Mouse (Mus musculus) left cerebral cortex, adult 8-10 months (tissue): ENCODE results near the gene Aspdh. TPM values are rescaled to one million over a fixed set of nuclear protein-coding genes. Genes with fewer than 3 reads are reported as not detected.

Experiments
- DNase-seq, 2 experiments: peaks; one replicate each; pipeline ENCODE4 v3.0.0; 2022; ENCODE audit warnings: low spot score in 2 of 2
- microRNA-seq, 2 experiments: library from miRNA; unstranded; fragments of <30 nt; microRNA quantifications; one replicate each; pipeline ENCODE4 v1.2.0; 2022
- total RNA-seq, 4 experiments: library from RNA; stranded (reverse); gene quantifications; 2 replicates each; pipeline ENCODE4 v1.2.4; 2022

Gene Aspdh
- total RNA-seq, 4 experiments from 2014 or later: 5.2 to 9.7 (median 6.4) TPM

- no peak for DNase-seq
These were observed 32.3 kb downstream of the Aspdh start for GRCm38 (mm10) chr7:44497361-44498055.

GRCm38 (mm10) chr7:44498922-44499321 is 33.7 kb downstream of the Aspdh start:
- no peak for DNase-seq

- DNase-seq: no peak
These were observed 34.9 kb downstream of the Aspdh start for GRCm38 (mm10) chr7:44500046-44500445.

GRCm38 (mm10) chr7:44501563-44502115 is 36.4 kb downstream of the Aspdh start:
- DNase-seq: no peak

- DNase-seq: no peak
These were observed 42.3 kb downstream of the Aspdh start for GRCm38 (mm10) chr7:44507491-44507890.

Small RNAs within 50 kb of the gene (microRNA-seq; reads per million reads assigned to microRNA genes)
- gene Mir7052: 11.9 to 17.2 reads per million in 2 experiments

Other genes with a start within 250 kb of the Aspdh start
- not detected for gene Klk1b5, start 249.4 kb upstream of the Aspdh start, total RNA-seq
- gene Klk1, start 240.0 kb upstream of the Aspdh start, total RNA-seq: not detected
- not detected for gene Gm36864, start 229.2 kb upstream of the Aspdh start, total RNA-seq
- gene 1700028J19Rik, start 218.7 kb upstream of the Aspdh start, total RNA-seq: 1 to 10 TPM in 3 of 4 experiments, under 1 TPM in 1; 0.87 to 1.8 (median 1.4) TPM
- 10 to 100 TPM; 81.6 to 96.2 (median 87.1) TPM for gene 2410002F23Rik, start 218.7 kb upstream of the Aspdh start, total RNA-seq
- gene Acp4, start 208.0 kb upstream of the Aspdh start, total RNA-seq: under 1 TPM in 1 of 4 experiments, not detected in 3; 0.21 TPM
- gene Gm15517, start 203.9 kb upstream of the Aspdh start, total RNA-seq: not detected
- 1 to 10 TPM; 2.6 to 3.7 (median 3.1) TPM for gene Clec11a, start 158.5 kb upstream of the Aspdh start, total RNA-seq
- 100 to 1,000 TPM; 509 to 568 (median 540) TPM for gene Shank1, start 155.1 kb upstream of the Aspdh start, total RNA-seq
- 10 to 100 TPM; 64.0 to 74.2 (median 69.8) TPM for gene Syt3, start 81.3 kb upstream of the Aspdh start, total RNA-seq
- gene 1700008O03Rik, start 79.6 kb upstream of the Aspdh start, total RNA-seq: 1 to 10 TPM; 1.5 to 2.8 (median 2.2) TPM
- 100 to 1,000 TPM; 272 to 301 (median 284) TPM for gene Lrrc4b, start 36.4 kb upstream of the Aspdh start, total RNA-seq
- gene Josd2, start 2.6 kb downstream of the Aspdh start, total RNA-seq: 10 to 100 TPM; 84.0 to 90.6 (median 87.5) TPM
- 100 to 1,000 TPM; 186 to 208 (median 193) TPM for gene Emc10, start 31.1 kb downstream of the Aspdh start, total RNA-seq
- 10 to 100 TPM; 19.7 to 22.5 (median 20.8) TPM for gene Fam71e1, start 31.2 kb downstream of the Aspdh start, total RNA-seq
- gene Mybpc2, start 59.3 kb downstream of the Aspdh start, total RNA-seq: 1 to 10 TPM in 2 of 4 experiments, under 1 TPM in 2; 0.63 to 2.2 (median 1.4) TPM
- gene Spib, start 66.7 kb downstream of the Aspdh start, total RNA-seq: under 1 TPM in 1 of 4 experiments, not detected in 3; 0.22 TPM
- 10 to 100 TPM; 10.5 to 13.8 (median 12.8) TPM for gene Pold1, start 83.5 kb downstream of the Aspdh start, total RNA-seq
- gene Nr1h2, start 88.6 kb downstream of the Aspdh start, total RNA-seq: 10 to 100 TPM; 61.1 to 71.4 (median 64.3) TPM
- gene Napsa, start 107.0 kb downstream of the Aspdh start, total RNA-seq: not detected
- 10 to 100 TPM; 85.4 to 98.3 (median 97.3) TPM for gene Kcnc3, start 125.3 kb downstream of the Aspdh start, total RNA-seq
- 10 to 100 TPM; 26.2 to 34.1 (median 29.1) TPM for gene Myh14, start 205.5 kb downstream of the Aspdh start, total RNA-seq
- gene Izumo2, start 243.4 kb downstream of the Aspdh start, total RNA-seq: not detected